Mouse (Mus musculus): ENCODE data around the gene Gm8947. TPM values are rescaled to one million over a fixed set of nuclear protein-coding genes. Genes with fewer than 3 reads are reported as not detected.

Gene Gm8947
- polyA plus RNA-seq, 1 experiment, result not detected

GRCm38 (mm10) chr1:151223377-151223776 lies 31.2 kb downstream of the Gm8947 start:
- Histone ChIP-seq H3K27ac (ENCODE audit: insufficient read depth, low read depth, low read length) (no peak overlapping the region), H3K4me1 (ENCODE audit: control insufficient read depth, insufficient read depth, low read length) (no peaks in the 10 kb centered on the region), H3K4me3 (ENCODE audit: insufficient read depth, low read depth, low read length) (no peak overlapping the region)
- 93% methylated on average over 1 of the region's 1 CpGs for WGBS
- TF ChIP-seq POLR2A (IDR thresholded peaks at IDR 0.05; ENCODE audit: insufficient read depth, low read depth, low read length) (no peak), CTCF (IDR thresholded peaks at IDR 0.05; ENCODE audit: insufficient read depth, low read depth, low read length) (no peak)

GRCm38 (mm10) chr1:151224536-151224935 lies 32.4 kb downstream of the Gm8947 start:
- no peak overlapping the region for H3K4me3 ChIP-seq (ENCODE audit: insufficient read depth, low read depth, low read length)
- TF ChIP-seq POLR2A (IDR thresholded peaks at IDR 0.05; ENCODE audit: insufficient read depth, low read depth, low read length), result no peak
- no peak for TF ChIP-seq CTCF (IDR thresholded peaks at IDR 0.05; ENCODE audit: insufficient read depth, low read depth, low read length)
- H3K4me1 ChIP-seq (ENCODE audit: control insufficient read depth, insufficient read depth, low read length), result no peaks in the 10 kb centered on the region
- WGBS, result 100% methylated on average over 1 of the region's 1 CpGs
- H3K27ac ChIP-seq (ENCODE audit: insufficient read depth, low read depth, low read length), result no peak overlapping the region

- H3K27ac ChIP-seq (ENCODE audit: insufficient read depth, low read depth, low read length), result no peak overlapping the region
- WGBS, result 85% methylated on average over 8 of the region's 8 CpGs
- TF ChIP-seq POLR2A (IDR thresholded peaks at IDR 0.05; ENCODE audit: insufficient read depth, low read depth, low read length), result no peak
- no peak overlapping the region for H3K4me3 ChIP-seq (ENCODE audit: insufficient read depth, low read depth, low read length)
- H3K4me1 ChIP-seq (ENCODE audit: control insufficient read depth, insufficient read depth, low read length), result no peaks in the 10 kb centered on the region
Observed at GRCm38 (mm10) chr1:151227506-151227905, 35.3 kb downstream of the Gm8947 start.

- H3K4me3 ChIP-seq (ENCODE audit: insufficient read depth, low read depth, low read length), result no peak overlapping the region
- TF ChIP-seq POLR2A (IDR thresholded peaks at IDR 0.05; ENCODE audit: insufficient read depth, low read depth, low read length) (no peak), CTCF (IDR thresholded peaks at IDR 0.05; ENCODE audit: insufficient read depth, low read depth, low read length) (no peak)
- H3K27ac ChIP-seq (ENCODE audit: insufficient read depth, low read depth, low read length), result no peak overlapping the region
- 80% methylated on average over 1 of the region's 1 CpGs for WGBS
- no peaks in the 10 kb centered on the region for H3K4me1 ChIP-seq (ENCODE audit: control insufficient read depth, insufficient read depth, low read length)
Observed at GRCm38 (mm10) chr1:151228320-151228989, 36.3 kb downstream of the Gm8947 start.

GRCm38 (mm10) chr1:151232346-151232745 lies 40.2 kb downstream of the Gm8947 start:
- H3K4me3 ChIP-seq (ENCODE audit: insufficient read depth, low read depth, low read length), result no peak overlapping the region
- H3K4me1 ChIP-seq (ENCODE audit: control insufficient read depth, insufficient read depth, low read length), result no peaks in the 10 kb centered on the region
- 92% methylated on average over 3 of the region's 3 CpGs for WGBS
- no peak overlapping the region for H3K27ac ChIP-seq (ENCODE audit: insufficient read depth, low read depth, low read length)
- TF ChIP-seq POLR2A (IDR thresholded peaks at IDR 0.05; ENCODE audit: insufficient read depth, low read depth, low read length) (no peak), CTCF (IDR thresholded peaks at IDR 0.05; ENCODE audit: insufficient read depth, low read depth, low read length) (no peak)

- TF ChIP-seq CTCF (IDR thresholded peaks at IDR 0.05; ENCODE audit: insufficient read depth, low read depth, low read length), result no peak
- no peaks in the 10 kb centered on the region for H3K4me1 ChIP-seq (ENCODE audit: control insufficient read depth, insufficient read depth, low read length)
- no peak overlapping the region for H3K27ac ChIP-seq (ENCODE audit: insufficient read depth, low read depth, low read length)
- WGBS, result 87% methylated on average over 3 of the region's 3 CpGs
- no peak overlapping the region for H3K4me3 ChIP-seq (ENCODE audit: insufficient read depth, low read depth, low read length)
Observed at GRCm38 (mm10) chr1:151233756-151234155, 41.6 kb downstream of the Gm8947 start.

- H3K4me1 ChIP-seq (ENCODE audit: control insufficient read depth, insufficient read depth, low read length), result no peaks in the 10 kb centered on the region
- H3K4me3 ChIP-seq (ENCODE audit: insufficient read depth, low read depth, low read length), result no peak overlapping the region
- no peak overlapping the region for H3K27ac ChIP-seq (ENCODE audit: insufficient read depth, low read depth, low read length)
- TF ChIP-seq CTCF (IDR thresholded peaks at IDR 0.05; ENCODE audit: insufficient read depth, low read depth, low read length), result no peak
- no peak for TF ChIP-seq POLR2A (IDR thresholded peaks at IDR 0.05; ENCODE audit: insufficient read depth, low read depth, low read length)
- WGBS, result 49% methylated on average over 2 of the region's 2 CpGs
Observed at GRCm38 (mm10) chr1:151235574-151235973, 43.4 kb downstream of the Gm8947 start.

GRCm38 (mm10) chr1:151236141-151236930 lies 44.2 kb downstream of the Gm8947 start:
- TF ChIP-seq POLR2A (IDR thresholded peaks at IDR 0.05; ENCODE audit: insufficient read depth, low read depth, low read length) (no peak), CTCF (IDR thresholded peaks at IDR 0.05; ENCODE audit: insufficient read depth, low read depth, low read length) (no peak)
- no peak overlapping the region for H3K27ac ChIP-seq (ENCODE audit: insufficient read depth, low read depth, low read length)
- H3K4me1 ChIP-seq (ENCODE audit: control insufficient read depth, insufficient read depth, low read length), result no peaks in the 10 kb centered on the region
- 24% methylated on average over 13 of the region's 13 CpGs for WGBS
- no peak overlapping the region for H3K4me3 ChIP-seq (ENCODE audit: insufficient read depth, low read depth, low read length)

GRCm38 (mm10) chr1:151237780-151238179 lies 45.6 kb downstream of the Gm8947 start:
- TF ChIP-seq POLR2A (IDR thresholded peaks at IDR 0.05; ENCODE audit: insufficient read depth, low read depth, low read length) (no peak), CTCF (IDR thresholded peaks at IDR 0.05; ENCODE audit: insufficient read depth, low read depth, low read length) (no peak)
- H3K4me3 ChIP-seq (ENCODE audit: insufficient read depth, low read depth, low read length), result no peak overlapping the region
- WGBS, result 95% methylated on average over 3 of the region's 3 CpGs
- H3K27ac ChIP-seq (ENCODE audit: insufficient read depth, low read depth, low read length), result no peak overlapping the region
- no peaks in the 10 kb centered on the region for H3K4me1 ChIP-seq (ENCODE audit: control insufficient read depth, insufficient read depth, low read length)

Data from olfactory bulb, adult 2 months (tissue).